Mouse (Mus musculus): ENCODE results near the gene Adcy1.

GRCm38 (mm10) chr11:7142725-7143124 is 79.4 kb downstream of the Adcy1 start:
- TF ChIP-seq CTCF (IDR thresholded peaks at IDR 0.05; ENCODE audit: borderline replicate concordance, insufficient read depth, low read length) (no peak), POLR2A (IDR thresholded peaks at IDR 0.05; ENCODE audit: low read depth, low read length) (no peak)

All from embryonic fibroblast, embryonic 13.5 days (primary cell).